Mouse (Mus musculus) kidney, adult 18-20 months (tissue): ENCODE data around the gene Dnajc7.
A peak's percentile ranks its signal among the peaks of the same experiment; 100 is the strongest.

ENCODE experiments used
- DNase-seq: peaks from one replicate; pipeline ENCODE4 v3.0.0; 2021

Gene Dnajc7

DNA sequence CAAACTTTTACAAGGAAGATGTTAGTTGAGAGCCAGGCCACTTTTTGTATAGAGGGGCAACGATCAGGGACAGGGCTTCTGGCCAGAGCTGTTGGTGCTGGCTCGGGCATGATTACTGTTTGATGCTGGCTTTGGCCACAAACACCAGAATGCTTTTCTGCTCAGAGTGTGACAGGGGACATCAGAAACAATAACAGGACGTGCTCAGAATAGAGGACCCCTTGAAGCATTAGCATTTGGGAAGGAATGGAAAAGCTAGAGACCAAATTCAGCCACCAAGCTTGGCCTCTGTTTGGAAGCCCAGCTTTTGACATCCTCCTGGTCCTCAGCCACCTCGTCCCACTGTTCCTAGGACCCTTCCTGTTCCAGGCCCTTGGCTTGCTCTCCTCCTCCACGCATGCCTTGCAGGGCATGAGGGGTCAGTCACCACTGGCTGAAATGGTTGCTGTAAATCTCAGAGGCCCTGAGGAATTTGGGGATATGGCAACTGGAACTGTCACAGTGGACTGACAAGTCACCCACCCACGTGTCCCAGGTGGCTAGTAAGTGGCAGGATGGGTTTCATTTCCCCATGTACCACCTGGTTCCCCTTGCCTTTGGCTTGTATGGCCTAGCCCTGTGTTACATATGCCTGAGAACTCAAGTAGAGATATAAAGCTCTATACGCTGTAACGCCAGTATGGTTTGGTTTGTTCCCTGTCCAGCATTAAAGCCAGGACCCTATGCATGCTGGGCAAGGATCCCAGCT is 41.9 kb downstream of the Dnajc7 start:
- DNase-seq, result no peak

DNA sequence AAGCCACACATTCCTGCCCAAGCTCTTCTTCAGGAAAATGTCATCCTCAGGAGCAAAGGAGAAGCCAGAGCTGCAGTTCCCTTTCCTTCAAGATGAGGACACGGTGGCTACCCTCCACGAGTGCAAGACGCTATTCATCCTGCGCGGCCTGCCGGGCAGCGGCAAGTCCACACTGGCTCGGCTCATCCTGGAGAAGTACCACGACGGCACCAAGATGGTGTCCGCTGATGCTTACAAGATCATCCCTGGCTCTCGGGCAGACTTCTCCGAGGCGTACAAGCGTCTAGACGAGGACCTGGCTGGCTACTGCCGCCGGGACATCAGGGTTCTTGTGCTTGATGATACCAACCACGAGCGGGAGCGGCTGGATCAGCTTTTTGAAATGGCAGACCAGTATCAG is 43.7 kb downstream of the Dnajc7 start:
- DNase-seq, result no peak

DNA sequence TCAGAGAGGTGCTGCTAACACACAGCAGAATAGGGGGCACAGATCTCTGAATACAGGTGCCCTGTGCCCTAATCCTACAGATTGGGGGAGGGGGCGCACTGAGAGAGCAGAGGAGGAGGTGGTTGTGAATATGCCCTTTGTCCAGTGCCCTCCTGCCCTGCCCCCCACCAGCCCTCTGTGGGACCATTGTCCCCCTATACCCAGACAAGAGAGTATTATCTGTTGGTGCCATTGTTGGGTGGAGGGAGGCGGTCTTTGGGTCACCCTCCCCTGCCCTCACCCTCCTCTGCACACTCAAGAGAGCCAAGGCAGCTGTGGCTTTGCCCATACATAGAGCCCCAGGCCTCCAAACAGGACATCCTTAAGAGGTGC is 44.5 kb downstream of the Dnajc7 start:
- no peak for DNase-seq

DNA sequence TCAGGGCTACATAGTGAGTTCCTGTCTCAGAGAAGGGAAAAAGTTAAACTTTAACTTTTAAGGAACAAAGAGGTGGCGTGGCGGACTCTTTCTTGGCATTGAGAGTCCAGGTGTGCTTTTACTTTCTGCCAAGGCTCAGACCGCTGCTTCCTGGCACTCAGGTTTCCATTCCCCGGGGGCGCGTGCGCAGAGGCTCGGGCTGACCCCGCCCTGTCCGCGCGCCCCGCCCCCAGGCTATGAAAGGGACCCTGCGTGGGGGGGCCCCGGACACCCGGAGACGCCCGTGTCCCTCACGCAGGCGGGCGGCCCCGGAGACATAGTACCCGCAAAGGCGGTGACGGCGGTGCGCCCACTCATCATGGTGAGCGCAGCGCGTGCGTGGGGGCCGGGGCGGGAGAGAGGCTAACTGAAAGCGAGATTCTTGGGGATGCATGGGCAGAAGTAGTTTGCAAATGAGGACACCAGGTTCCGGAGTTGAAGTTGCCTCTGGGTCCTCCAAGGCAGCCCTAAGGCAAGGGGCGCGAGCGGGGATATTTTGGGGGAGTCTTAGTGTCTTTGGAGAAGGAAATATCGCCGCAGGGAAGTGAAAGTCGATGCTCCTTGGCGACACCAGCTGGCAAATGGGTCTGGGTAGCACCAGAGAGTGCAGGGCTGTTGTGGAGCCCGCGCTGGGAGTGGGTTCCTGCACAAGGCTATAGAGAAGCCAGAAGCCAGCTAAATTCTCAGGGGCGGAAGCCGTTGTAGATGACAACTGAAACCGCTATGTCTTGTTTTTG is 45.1 kb downstream of the Dnajc7 start, which contains the start of gene Cnp:
Gene Cnp, plus strand, starts transcription at position 197 of the 776 bp plus-strand sequence.
- DNase-seq, result peak; percentile 86

DNA sequence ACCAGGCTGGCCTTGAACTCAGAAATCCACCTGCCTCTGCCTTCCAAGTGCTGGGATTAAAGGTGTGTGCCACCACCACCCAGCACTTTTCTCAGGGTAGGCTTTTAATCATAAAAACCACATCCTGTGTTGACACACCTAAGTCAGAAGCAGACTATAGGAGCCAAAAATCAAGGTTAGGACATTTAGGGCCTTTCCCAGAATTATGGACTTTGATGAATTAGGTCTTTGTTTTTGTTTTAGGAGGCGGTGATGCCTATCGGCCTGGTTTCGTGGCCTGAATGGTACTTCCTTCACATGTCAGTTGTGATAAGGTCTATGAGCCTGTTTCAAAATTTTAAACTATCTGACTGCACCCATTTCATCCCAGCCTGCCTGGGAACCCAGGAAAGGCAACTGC is 45.8 kb downstream of the Dnajc7 start:
- DNase-seq, result no peak

DNA sequence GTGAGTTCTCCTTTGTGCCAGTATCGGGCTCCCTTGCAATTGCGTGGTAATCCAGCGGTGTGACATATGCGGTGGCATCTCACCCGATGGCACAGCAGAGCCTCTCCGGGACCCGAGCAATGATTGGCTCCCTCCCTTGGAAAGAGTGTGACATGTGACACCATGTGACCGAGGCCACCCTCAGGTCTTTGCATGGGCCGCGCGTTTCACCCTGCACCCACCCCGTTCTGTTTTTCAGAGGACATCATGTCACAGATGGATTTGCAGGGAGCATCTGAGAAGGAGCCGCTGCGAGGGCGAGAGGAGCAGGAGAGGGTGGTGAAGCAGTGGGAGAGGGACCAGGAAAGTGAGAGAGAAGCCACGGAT is 48.8 kb downstream of the Dnajc7 start:
- no peak for DNase-seq

DNA sequence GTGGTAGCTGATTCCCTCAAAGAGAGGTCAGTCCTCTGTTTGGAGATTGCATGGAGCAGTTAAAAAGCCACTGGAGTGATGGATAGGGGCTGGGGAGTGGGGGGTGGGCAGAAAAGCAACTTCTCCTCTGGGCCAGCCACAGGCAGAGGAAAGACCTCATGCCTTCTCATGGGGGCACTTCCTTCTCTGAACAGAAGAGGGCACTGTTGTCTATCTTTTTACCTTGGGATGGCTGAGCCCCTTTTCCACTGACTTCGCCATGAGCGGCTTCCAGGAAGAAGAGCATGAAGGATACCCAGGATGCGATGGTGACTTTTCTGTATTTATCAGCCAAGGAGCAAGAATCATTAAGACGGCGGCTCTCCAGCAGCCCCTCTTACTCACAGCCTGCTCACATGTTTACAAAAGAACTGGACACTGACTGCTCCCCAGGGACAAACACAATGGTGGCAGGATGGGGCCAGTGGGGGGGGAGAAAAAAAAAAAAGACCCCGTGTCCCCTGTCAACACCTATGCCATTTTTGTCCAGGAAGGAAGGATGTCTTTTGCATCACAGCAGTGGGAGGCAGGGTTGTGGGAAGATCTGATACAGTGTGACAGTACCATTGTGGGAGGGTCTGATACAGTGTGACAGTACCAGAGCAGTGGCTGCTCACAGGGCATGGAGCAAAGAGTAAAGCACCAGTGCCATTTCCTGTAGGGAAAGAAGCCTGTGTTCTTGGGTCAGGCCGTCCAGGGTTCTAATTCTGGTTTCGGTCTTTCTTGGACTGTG is 49.4 kb downstream of the Dnajc7 start:
- DNase-seq, result peak; percentile 69

DNA sequence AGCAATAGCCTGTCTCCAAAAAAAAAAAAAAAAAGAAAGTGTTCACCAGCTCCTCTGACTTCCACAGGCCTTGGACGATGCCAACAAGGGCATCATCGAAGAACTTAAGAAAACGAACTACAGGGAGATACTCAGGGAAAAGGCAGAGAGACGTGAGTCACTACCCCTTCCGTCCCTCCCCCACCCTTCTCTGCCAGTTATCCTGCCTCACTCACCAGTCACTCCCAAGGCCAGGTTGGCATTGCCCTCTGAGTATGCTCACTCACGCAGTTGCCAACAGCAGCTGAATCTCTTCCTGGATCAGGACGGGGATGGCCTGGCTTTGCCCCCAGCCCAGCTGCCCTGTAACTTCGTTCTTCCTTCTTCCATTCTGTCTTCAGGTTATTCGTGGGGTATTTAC is 50.2 kb downstream of the Dnajc7 start:
- no peak for DNase-seq

DNA sequence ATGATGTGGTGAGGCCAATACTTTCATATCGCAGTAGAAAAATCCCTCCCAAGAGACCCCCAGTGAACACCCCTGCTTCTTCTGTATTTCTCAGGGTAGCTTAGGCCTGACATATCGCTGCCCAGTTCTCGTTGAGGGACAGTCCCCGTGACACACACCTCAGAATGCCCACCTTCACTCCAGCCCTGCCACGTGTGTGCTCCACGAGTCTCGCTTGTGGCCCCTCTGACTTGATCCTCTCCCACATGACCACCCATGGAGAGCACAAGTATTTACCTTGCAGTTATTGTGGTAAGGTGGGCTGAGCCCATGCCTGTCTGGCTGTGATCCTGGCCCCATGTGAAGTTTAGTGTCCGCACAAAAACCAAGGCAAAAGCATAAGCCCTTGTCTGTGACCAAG is 51.3 kb downstream of the Dnajc7 start:
- DNase-seq, result no peak

DNA sequence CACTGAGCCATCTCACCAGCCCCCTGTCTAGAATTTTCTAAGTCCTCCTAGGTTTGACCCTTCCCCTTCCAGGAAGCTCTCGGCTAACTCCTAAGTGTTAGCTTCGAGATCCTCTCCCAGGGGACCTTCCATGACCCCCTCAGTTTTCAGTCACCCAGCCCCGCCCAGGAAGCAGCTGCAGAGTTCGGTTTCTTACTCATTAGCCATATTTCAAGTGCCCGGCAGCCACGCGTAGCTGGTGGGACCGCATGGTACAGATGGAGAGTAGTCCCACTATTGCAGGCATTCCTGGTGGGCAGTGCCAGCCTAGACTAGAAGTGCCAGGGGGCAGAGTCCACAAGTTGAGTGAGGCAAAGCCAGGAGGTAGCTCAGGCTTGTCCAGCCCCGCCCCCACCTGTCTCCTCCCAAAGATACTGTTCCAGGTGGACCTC is 52.1 kb downstream of the Dnajc7 start:
- DNase-seq, result peak; percentile 52

DNA sequence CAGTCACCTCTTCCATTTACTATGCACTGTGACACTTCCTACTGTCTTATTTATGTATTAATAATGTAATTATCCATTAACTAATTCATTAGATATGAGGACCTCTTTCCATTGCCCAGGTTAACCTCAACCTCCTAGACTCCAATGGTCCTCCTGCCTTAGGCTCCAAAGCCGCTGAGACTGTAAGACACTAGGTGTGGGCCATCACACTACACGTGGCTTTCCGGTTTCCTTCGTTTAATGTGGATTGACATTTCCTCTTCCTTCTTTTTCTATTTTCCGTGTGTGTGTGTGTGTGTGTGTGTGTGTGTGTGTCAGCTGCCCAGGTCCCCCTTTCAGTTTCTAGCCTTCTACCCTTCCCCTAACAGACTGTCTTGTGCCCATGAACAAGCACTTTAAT is 52.7 kb downstream of the Dnajc7 start:
- DNase-seq, result no peak

DNA sequence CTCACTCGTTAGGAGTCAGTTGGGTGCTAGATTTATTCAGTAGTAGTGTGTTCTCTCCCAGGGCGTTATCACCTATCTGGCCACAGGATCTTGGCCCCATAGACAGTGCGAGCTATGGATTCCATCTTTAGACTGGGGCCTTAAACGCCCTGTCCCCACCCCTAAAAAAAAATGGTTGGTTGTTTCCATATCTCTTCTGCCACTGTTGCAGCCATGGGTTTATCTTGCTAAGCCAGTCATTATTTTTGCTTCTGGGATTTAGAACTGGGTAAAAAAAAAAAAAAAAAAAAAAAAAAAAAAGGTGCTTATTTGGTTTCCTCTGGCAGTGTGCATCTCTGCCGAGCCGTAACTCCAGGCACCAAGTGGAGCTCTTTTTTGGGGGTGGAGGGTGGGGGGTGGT is 55.3 kb downstream of the Dnajc7 start:
- DNase-seq, result no peak

DNA sequence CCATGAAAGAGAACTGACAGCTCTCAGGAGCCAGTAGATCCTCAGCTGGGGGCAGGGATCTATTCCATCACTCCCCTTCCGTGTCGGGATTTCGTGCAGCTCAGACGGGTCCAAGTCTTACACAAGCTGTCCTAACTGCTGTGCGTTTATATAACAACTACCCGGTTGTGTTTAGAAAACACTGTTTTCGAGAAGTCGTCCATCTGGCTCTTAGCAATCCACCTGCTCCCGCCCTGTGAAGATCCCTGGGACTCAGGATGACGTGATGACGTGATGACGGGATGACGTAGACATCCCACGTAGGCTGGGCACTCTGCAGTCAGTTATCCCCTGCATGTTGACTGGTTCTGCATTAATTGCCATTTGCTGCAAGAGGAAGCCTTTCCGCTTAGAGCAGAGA is 55.7 kb downstream of the Dnajc7 start:
- no peak for DNase-seq

DNA sequence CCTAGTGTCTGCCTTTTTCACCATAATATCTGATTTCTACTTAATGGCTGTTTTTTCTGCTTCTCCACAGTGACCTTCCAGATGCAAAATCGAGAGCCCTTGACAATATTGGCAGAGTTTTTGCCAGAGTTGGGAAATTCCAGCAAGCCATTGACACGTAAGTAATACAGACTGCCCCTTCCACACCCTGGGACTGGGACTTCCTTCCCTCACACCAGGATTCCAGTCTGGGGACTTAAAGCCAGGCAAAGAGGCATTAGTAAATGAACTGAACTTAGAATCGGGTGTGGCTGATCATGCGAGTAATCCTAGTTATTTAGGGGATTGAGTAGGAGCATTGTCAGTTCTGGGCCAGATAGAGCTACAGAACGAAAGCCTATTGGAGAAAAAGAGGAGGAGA is 58.2 kb downstream of the Dnajc7 start:
- DNase-seq, result no peak

DNA sequence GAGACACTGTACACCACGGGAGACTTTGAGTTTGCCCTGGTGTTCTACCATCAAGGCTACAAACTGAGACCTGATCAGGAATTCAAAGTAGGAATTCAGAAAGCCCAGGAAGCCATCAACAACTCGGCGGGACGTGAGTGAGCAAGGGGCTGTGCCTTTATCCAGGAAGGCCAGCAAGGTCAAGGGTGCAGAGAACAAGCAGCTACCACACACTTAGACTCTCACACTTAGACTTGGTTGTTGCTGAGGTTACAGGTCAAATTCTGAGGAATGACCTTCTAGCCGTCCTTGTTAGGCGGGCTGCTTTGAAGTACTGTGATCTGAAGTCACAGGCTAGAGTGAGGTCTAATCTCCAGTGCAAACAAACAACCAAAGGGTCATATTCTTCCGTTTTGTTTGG is 60.5 kb downstream of the Dnajc7 start:
- DNase-seq, result no peak

DNA sequence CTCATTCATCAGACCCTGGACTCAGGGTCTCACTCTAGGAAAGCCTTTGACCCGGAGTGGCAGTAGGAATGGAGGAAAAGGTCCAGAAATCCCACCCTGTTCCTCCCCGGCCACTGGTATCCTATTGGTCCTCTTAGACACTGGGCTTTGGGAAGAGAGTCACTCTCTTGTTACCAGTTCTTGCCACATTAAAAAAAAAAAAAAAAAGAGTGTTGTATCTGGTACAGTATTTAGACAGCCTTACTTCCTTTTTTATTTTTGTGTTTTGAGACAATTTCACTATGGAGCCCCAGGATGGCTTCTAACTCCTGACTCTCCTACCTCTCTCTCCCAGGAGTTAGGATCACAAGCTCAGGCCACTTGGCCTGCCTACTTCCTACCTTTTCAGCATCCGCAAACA is 62.4 kb downstream of the Dnajc7 start:
- DNase-seq, result no peak

DNA sequence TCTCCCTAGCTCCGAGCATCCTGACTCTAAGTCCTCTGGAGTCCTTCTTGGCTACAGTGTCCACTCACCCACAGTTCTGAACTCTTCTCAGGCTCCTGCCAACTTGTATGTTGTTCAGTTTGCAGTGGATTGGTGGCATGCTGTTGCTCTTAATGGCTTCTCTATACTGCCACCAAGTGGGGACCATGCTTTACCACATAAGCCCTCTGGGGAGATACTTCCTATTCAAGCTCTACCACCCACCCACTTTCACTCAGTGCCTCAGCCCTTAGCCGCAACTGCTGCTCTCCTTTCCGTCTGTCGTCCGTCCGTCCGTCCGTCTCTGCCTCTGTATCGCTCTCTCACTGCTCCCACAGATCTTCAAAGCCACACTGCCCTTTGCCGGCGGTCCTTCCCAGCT is 64.4 kb downstream of the Dnajc7 start:
- peak; percentile 58 for DNase-seq

DNA sequence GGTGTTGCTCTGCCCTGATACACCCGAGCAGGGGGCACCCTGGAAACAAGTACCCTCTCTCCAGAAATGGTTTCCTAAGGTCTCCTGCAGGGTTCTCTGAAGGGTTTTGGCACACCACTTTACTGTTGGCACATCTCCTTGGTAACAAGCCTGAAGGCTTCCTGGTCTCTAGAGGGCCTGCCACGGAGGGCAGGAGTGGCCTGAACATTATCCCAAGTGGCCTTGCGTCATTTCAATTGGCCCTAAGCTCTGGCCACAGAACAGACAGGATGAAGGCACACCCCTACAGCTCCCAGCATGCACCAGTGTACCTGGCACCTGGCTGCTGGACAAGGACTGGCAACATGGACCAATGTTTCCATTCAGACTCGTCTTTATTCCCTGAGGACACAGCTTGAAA is 67.1 kb downstream of the Dnajc7 start:
- DNase-seq, result no peak

DNA sequence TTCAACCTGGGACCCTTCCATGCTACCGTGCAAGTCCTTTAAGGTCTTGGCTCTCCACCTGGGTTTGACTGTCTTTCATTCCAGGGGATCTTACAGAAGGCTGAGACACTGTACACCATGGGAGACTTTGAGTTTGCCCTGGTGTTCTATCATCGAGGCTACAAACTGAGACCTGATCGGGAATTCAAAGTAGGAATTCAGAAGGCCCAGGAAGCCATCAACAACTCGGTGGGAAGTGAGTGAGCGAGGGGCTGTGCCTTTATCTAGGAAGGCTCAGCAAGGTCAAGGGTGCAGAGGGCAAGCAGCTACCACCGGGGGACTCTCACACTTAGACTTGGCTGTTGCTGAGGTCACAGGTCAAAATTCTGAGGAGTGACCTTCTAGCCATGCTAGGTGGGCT is 69.9 kb downstream of the Dnajc7 start:
- DNase-seq, result no peak

DNA sequence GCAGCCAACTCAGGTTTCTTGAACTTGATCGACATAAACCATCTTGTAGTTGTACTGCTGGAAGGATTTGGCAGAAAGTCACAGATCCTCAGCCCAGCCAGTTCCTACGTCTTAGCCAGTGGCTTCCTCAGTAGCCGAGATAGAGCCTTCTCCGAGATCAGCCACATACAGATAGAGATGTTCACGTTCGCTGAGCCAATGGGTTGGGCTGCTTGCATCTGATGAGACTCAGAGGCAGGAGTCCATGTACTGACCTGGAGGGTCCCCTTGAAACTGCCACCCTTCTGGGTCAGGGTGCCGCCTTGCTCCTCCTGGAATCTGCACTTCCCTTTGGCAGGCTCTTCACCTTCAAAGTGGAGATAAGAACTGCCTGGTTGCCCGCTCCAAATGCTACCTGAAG is 70.5 kb downstream of the Dnajc7 start:
- no peak for DNase-seq

DNA sequence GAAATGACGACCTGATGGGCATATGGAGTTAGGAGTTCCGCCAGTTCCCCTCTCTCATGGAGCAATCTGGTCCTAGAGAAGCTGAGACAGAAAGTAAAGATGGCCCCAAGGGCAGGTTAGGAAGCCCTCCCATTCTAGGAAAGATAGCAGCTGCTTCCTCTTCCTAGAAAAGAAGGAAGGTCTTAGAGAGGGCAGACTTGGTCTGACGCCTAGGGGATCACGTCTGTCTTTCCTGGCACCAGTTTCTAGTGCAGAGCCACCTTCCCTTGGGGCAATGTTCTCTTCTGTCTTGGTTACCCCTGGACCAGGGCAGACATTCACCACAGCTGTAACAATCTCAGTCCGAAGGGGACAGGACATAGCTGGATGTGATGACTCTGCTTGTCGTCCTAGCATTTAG is 71.8 kb downstream of the Dnajc7 start:
- no peak for DNase-seq

DNA sequence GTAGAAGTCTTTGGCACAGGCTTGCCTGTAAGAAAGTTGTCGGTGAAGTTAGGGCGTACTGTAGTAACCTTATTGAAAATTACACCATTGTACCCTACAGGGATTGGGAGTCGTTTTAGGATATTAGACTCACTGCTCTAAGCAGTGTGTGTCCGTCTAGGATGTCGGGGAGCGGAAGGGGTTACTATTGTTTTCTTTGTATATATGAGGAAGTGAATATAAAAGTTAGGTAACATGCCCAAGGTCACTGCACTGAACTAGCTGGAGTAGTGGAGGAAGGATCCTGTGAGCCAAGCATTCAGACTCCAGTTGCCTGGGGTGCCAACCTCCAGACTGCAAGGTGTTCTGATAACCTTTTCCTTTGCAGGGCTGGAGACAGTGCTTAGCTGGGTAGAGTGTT is 73.0 kb downstream of the Dnajc7 start:
- no peak for DNase-seq

DNA sequence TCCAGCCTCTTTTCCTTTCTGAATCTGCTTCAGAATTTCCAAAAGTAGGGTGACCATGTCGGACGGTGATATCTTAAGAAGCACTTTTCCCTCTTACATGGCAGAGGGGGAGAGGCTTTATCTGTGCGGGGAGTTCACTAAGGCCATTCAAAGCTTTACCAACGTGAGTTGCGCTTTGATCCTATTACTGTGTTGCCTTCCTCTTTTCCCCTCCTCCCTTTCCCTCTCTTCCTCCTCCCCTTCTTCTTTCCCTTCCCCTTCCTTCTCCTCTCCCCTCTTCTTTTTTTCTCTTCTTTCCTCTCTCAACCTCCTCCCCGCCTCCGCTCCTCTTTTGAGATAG is 74.3 kb downstream of the Dnajc7 start:
- no peak for DNase-seq
